Mouse (Mus musculus) layer of hippocampus, adult 9-11 months (tissue): ENCODE measurements around the gene Ndufa5.
A peak's percentile ranks its signal among the peaks of the same experiment; 100 is the strongest.

ENCODE experiments used
- DNase-seq: peaks from one replicate; pipeline ENCODE4 v3.0.0; 2022

Gene Ndufa5

DNA sequence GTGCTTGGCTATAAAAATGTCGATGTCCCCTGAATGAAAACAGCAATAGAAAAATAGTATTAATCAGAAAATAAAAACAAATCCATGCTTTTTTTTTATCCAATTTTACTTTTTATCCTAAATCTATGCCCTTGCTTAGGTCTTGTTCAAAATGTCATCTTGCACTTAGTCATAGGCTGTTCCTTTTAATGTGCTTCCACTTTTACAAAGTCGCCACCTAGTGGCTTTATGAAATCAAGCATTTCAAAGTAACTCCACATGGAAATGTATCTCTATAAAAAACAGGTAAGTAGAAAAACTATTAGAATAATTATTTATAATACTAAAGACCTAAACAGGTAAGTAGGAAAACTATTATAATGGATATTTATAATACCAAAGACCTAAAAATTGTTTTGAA is 11.6 kb downstream of the Ndufa5 start:
- peak; percentile 44 for DNase-seq

DNA sequence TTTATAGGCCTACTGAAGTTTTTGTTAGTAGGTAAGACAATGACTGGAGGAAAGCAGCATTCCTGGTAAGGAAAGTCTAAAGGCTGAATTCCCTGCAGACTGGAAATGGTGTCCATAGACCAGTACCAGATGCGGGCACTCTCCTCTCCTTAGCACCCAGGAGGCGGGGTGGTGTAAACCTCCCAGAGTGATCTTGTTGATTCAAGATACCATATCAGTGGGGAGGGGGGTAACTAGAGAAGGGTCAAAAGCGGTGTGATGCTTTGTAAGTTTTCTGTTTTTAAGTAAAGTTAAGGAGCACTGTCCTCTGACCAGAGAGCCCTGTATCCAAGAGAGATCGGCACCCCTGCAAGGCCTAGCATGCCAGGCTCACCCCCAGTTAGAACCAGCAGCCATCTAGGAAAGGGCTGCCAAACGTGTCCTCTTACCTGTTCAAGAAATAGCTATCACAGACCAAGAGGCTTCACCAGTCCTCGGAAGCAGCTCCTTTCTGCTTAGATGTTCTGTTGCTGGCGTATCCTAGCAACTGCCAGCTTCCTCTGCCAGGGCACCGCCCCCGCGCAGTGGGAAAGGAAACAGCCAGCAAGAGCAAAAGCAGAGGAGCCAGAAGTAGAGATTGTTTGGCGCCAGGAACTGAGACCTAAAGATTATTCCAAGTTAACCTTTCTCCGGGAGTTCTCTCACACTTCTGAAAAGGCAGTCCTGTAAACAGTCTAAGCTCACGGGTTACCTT is 13.1 kb downstream of the Ndufa5 start, which contains the start of gene Iqub:
Gene Iqub (minus strand): TSS at position 516 of the 733 bp plus-strand sequence.
- peak; percentile 88 for DNase-seq

DNA sequence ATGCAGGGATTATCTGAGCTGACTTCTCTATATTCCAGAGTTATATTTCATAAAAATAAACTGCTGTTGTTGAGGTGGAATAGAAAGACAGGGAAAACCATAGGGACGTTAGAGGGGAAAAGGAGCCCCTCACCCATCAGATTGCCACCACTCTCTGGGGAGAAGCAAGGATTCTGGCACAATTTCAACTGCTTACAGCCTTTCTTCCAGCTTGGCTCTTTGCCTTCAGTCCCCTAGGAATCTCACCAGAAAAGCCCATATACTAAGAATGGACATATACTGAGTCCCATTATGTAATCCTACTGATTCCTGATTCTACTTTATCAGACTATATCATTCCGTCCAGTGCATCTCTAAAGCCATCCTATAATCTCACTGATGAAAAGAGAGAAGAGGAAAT is 23.7 kb downstream of the Ndufa5 start:
- DNase-seq, result no peak

DNA sequence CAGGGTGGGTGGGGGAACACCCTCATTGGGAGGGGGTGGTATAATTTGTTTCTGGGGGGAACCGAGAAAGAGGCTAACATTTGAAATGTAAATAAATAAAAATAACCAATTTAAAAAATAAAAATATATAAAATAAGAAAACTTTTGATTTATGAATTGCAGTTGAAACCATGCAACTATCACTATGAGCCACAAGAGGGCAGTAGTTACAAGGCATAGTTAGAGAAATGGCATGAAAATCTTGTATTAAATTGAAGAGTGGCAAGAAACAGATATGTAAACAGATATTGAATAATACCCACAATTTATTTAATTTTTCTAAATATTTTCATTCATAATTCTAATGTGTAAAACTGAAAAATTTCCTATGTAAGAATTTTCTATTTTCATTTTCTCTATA is 37.5 kb downstream of the Ndufa5 start:
- DNase-seq, result no peak

DNA sequence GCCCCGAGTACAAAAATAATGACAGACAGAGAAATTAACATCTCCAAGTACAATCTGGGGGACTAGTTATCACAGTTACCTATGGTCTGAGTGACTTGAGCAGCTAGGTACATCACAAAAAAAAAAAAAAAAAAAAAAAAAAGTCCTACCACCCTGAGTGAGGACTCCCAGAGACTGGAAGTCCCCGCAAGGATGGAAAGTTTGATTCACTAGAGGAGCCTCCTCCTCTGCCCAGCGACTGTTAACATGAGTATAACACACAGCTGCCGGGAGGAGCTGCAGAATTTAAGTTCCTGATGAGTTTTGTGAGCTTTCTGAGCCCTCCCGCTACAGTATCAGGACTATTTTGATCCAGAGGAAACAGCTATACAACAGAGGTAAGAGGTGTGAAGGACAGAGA is 41.3 kb downstream of the Ndufa5 start:
- DNase-seq, result no peak

DNA sequence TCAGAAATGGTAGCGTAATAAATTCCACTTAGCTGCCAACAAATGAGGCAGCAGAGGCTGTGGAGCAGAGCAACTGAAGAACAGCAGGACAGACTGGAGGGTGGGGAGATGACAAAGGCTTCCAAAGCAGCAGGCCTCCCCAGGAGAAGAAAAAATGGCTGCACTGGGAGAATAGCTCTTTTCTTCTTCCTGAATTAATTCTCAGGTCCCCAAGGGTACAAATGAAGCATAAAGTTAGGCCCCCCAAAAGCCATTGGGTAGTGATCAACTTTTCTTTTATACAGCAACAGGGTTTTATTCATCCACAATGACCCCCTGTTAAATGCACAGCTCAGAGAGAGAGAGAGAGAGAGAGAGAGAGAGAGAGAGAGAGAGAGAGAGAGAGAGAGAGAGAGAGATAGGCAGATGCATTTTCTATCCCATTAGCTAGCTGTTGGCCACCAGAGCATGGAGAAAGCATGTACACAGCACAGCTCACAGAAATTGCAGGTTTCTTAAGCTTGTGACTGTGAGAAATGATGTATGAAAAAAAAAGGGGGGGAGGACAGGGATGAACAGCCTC is 57.2 kb downstream of the Ndufa5 start:
- DNase-seq, result peak; percentile 67

DNA sequence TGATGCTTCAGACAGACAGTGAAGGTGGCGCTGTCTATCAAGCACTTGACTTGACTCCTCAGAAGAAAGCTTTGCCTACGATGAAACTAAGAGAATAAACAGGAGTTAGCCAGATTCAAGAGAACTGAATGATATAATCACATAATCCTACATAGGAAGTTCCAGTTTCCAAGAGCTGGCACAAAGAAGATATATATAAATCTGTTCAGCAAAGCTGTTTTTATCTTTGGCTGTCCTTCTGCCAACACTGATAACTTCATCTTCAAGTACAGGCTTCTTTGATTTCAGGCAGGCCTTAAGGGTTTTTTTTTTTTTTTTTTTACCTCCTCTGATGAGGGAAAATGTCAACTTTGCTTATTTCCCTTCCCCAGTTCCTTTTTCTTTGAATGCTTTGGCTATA is 57.7 kb downstream of the Ndufa5 start:
- DNase-seq, result peak; percentile 10
